Mouse (Mus musculus): ENCODE measurements at regions not wholly inside any gene's neighbourhood (a gene's known extent, or its start where the extent isn't known, plus 50 kb on each side); places are given as distances from the start of the nearest gene placed in this dataset.

GRCm38 (mm10) chr1:90353325-90353724 is 149.5 kb downstream of the Ackr3 start:
- TF ChIP-seq CTCF (IDR thresholded peaks at IDR 0.05; ENCODE audit: borderline replicate concordance, control insufficient read depth, extremely low read depth, insufficient read depth, low read length, poor library complexity), result no peak
- TF ChIP-seq POLR2A (IDR thresholded peaks at IDR 0.05; ENCODE audit: control insufficient read depth, extremely low read depth, insufficient read depth, low read length, poor library complexity), result no peak
